Mouse (Mus musculus) right cerebral cortex, postnatal 14 days (tissue): ENCODE measurements around the gene Hectd1.

ENCODE experiments used
- DNase-seq: peaks from one replicate; pipeline ENCODE4 v3.0.0; 2022

Hectd1 gene

DNA sequence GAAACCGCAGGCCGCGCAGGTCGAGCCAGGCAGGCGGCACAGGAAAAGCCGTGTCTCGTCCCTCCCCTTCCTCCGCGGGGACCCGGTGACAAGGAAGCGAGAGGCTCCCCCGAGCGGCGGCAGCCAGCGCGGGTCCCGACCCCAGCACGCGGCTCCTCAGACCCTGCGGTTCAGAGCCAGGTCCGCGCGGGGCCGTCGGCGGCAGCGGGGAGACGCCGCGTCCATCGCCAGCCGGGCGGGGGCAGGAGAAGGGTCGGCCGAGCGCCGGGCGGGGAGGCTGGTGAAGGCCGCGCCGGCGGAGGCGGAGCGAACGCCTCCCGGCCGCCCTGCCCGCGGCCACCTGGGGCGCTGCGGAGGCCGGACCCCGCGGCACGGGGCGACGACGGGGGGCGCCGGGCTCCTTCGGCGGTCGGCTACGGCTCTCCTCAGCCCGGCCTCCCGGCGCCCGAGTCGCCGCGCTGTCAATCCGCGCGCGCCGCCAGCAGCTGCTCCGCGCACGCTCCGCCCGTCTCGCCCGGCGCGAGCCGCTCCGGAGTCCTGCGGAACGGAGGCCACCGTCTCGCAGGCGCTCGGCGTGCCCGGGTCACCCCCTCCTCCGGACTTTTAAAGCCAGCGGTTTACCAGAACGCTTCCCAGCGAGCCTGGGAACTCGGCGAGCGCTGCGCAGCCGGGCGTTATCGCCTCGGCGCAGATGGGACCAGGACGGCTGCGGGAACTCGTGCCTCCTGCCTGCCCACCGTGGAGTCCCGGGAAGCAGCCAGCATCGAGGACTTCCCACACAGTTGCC, at the start of gene Hectd1:
Gene Hectd1 (minus strand): TSS at position 247 of the 787 bp plus-strand sequence.
- peak; percentile 78 for DNase-seq

DNA sequence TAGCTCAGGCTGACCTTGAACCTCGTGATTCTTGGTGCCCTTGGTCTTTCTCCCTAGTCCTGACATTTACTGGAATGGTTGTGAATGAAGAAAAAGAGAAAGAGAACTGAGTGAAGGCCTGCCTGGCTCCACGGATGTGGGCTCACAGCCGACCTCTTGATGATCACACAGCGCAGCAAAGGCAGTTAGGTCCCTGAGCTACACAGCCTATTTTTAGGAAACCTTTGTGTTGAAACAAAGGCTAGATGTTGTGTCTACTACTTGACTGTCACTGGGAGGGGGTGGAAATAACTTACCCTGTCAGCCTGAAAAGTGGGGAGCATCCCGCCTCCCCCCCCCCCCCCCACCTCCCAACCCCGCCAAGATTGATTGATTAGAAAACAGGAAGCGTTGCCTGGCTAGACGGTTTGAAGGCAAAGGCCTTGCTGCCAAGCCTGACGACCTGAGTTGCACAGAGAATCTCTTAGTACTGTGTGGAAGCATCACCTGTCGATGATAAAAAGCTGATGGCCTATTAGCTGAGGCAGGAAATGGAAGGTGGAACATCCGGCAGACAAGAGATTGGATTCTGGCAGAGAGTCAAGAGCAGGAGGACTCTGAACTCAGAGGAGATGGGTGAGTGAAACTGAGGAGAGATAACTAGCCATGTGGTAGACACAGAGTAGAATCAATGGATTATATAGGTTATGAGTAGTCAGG, 42.3 kb upstream of the Hectd1 start:
- no peak for DNase-seq

DNA sequence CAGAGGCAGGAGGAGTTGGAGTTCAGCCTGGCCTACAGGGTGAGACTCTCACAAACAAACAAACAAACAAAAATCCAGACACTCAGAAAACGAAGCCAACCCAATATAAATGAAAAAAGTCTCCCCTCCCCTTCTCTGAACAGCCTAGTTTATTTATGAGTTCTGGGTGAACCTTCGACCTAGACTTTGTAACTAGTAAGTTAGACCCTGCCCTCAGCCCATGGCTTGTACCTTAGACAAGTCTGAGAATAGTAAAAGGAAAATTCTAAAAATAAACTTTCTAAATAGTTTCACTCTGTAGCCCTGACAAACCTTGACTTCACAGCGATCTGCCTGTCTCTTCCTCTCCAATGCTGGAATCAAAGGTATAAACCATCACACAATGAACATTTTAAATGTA, 40.2 kb upstream of the Hectd1 start:
- DNase-seq, result no peak

DNA sequence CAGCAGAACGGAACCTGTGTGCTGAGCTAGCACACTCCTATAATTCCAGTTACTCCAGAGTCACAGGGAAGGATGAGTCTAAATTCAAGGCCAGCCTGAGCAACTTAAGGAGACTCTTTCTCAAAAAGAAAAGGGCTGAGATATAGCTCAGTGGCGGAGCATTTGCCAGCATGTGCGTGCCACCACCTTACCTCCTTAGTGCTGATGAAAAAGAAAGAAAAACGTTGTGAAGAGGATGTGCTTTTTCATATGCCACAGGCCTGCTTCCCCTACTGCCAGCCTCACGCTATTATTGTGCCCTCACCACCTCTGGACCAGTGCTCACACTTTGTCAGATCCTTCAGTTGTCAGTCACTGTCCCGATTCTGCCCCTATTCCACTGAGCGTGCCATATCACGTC, 37.7 kb upstream of the Hectd1 start:
- no peak for DNase-seq

DNA sequence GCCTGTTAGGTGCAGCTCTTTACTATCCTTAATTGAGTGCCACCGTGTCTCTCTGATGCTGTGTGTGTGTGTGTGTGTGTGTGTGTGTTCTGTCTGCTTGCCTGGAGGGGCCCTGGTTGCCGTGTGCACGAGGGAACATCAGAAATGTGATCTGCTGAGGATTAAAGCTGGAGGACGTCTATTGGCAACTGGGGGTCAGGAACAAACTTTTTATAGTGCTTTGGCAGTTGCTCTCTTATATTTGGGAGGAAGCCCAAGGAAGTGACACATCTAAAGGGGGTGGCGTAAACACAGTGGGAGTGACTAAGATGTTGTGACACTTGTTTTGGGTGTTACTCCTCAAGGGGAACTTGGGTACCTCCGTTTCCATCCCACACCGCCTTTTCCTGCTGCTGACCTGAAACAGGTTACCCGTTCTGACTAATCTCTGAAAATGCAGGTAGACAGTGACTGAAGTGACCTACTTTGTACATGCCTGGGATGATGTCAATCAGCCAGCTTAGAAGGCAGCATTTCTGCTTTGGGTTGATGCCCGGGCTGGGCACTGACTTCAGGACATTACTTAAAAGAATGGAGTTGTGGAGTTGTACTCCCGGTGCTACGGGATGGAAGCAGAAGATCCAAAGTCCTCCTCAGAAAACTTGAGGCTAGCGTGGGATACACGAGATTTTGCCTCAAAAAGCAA, 37.0 kb upstream of the Hectd1 start:
- no peak for DNase-seq

DNA sequence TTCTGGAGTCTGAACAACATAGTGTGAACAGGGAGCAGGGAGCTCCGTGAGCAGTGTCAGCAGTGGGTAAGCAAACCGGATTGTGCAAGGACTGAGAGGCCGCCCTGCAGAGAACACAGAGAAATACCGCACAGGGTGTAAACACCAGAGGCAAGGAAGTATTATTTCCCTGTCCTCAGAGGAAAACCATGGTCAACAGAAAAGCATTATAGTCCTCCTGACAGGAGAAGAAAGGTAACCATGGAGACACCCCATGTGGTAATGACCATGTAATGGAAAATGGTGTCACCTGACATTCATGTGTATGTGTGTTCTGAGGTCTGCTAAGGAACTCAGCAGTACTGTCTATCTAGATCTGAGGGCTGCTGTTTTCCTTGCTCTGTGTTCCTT, 36.4 kb upstream of the Hectd1 start:
- no peak for DNase-seq

DNA sequence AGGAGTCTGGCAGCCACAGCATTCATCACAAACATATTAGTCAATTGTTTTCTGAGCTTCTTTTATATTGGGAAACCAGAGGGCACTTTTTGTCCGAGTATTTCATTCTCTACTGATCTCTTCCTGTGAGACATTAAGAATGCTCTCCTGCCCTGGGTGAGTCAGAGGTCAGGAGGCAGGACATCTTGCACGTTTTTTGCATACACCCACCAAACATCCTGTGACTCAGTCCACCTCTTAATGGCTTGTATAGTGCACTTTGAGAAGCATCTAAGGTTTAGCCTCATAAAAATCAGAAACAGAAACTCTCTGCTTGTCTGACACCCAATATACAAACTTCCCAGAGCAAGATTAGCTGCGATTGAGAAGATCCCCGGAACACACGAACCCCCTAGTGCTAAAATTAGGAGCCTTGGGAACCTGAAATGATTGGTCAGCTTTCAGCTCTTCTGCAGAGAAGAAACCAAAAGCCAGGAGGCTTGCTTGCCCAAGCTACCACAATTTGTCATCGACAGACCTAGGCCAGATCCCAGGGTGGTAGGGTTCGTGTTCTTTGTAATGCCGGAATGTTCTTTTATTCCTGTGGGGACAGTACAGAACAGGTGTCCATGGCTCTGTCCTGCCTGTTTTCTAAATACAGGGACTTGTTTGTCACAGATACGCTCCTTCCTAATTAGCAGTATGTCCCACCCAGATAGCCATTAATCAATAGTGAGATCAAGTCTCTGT, 35.9 kb upstream of the Hectd1 start:
- DNase-seq, result no peak

DNA sequence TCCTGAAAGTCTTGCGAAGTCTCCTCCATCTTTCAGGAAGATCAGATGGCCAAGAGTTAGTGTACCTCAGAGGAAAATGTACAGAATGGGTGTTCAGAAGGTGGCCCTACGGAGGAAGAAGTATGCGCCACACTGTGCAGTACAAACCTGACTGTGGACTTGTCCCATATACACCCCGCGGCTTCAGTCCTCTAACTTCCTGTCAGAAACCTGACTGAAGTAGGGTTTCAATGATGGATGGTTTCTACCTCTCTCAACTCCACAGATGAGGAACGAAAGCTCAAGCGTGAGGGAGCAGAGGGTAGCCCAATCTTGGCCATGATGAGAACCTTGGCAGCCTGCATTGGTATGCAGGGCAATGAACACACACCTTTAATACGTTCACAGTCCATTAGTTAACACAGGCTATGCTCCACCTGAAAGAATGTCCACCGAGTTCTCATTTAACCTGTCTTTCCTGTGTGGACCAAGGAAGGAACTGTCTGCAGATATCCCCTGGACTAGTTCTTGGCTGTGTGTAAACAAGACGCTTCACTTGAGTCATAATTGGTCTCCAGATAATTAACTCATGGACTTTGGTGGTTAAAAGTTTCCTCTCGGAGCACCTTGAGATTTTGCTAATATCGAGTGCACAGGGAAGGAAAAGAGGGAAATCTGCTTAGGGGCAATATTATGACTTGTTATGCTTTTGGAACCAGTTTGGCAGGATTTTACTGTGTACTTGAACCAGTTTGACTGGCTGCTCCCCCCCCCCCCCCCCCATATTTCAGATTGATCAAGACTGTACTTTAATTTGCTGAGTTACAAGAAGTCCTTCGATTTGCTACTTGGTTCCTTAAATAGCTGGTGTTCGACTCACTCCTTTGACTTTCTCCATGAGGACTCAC, 34.0 kb upstream of the Hectd1 start:
- DNase-seq, result no peak

DNA sequence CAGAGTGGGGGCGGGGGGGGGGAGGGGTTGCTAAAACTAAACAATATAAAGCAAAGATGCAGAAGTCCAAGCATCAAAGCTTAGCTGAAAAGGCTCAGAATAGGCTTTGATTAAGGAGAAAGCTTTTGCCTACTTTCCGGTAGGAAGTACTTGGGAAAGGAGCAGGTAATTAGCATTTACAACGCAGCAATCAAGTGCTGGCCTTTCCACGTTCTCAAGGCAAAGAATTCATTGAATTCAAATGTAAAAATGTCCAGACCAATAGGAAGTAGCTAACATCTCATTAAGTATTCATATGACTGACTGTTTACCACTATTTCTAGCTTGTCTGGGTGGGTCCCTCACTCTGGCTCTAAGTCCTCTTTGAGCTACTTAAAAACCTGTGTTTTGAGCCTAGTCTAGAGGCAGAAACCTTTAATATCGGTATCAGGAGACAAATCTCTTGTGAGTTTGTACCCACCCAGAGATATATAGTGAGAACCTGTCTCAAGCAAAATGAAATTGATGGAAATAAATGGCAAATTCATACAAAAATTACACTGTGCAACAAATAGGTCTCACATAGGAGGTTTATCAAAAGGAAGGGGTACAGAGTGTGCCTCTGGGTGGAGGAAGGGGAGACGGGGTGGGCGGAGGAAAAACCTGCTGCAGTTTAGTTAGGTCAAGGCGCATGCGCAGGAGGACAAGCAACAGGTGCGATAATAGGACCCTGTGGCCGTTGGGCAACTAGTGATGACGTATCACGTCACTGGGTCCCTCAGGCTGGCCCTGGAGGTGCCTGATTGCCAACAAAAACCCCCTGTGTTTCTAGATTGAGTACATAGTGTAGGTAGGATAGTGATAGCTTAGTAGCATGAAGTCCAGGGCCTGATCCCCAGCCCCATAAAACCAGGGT, 29.0 kb upstream of the Hectd1 start:
- DNase-seq, result no peak

DNA sequence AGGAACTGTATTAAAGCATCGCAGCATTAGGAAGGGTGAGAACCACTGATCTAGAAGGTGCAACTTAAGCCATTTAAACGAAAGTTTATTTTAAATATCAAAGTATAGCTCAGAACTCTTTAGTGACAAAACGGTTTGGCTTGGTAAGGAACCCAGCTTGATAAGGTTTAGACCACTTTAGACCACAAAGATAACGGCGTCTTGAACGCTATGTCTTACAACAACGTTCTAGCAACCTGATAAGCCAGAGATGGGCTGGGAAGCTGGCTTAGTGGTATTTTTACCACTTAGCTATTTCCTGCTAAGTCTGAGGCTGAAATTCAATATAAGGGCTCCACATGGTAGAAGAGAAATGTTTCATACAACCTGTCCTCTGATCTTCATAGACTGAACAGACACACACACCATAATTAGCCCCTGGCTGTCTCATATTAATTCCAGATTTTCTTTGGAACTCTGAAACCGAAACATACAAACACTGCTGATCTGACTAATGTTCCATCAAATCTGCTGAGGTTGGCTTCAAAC, 27.5 kb upstream of the Hectd1 start:
- DNase-seq, result no peak

DNA sequence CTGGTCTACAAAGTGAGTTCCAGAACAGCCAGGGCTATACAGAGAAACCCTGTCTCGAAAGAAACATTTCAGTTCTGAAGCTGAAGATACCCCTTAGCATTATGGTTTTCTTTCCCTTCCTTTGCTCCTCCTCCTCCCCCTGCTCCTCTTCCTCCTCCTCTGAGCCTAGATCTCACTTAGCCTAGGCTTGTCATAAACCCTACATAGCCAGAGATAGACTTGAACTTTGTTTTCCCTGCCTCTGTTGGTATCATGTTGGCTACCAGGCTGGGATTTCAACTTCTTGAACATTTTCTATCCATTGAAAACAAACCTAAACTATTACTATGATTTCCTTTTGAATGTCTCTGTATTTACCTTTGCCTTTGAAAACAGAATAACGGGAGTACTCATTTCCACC, 26.5 kb upstream of the Hectd1 start:
- DNase-seq, result no peak

DNA sequence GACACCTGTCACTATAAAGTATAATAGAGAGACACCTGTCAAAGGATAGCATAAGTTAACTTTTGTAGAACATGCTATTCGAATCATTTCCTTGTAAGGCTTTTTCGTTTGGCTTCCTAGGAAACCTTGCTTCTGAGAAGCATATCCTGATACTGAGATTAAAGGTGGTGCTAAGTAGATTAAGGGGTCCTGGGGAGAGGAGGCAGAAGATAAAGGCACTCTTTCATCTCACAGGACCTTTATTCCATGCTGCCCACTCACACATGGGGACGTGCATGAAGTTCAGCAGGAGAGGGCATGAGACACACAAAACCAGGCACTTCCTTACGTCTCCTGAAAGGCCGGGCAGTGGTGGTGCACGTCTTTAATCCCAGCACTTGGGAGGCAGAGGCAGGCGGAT, 26.1 kb upstream of the Hectd1 start:
- DNase-seq, result no peak

DNA sequence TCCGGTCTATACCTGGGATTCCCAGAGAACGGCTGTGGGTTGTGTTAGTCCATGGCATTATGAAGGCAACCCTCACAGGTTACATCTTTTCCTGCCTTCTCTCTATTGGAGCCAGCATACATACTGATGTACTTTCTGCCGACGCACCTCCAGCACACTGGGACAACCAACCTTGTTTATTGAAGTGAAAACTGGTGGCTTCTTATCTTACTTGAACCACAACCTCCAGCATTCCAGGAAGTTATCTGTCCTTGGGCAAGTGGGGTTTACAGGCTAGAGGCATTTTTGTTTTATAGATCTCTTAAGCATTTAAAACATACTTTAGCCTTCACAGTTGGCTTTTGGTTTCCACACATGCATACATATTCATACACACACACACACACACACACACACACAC, 22.3 kb upstream of the Hectd1 start:
- no peak for DNase-seq

DNA sequence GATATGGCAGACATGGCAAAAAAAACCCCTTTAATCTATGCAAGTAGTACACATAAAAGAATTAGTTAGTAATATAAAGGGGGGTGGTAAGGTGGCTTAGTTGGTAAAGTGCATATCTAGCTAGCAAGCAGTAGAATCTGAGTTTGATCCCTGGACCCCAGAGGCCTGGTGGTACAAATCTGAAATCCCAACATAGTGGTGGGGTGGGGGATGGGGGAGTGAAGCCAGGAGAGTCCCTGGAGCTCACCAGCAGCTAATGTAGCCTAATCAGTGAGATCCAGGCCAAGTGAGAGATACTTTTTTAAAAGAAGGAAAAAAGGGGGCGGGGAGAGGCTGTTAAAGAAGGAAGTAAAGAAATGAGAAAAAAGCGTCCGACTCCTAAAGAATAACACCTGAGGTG, 21.8 kb upstream of the Hectd1 start:
- DNase-seq, result no peak

DNA sequence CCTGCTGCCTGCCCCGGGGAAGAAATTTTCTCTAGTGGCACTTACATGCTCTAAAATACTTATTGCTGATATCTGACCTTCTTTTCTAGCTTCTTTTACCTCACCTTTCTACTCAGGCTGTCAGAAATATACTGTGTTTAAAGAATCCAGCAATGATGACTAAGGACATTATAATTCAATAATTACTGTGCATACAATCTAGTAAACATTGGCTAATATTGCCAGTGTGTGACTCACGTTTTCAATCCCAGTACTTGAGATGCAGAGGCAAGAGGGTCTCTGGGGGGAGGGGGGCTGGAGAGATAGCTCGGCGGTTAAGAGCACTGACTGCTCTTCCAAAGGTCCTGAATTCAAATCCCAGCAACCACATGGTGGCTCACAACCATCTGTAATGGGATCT, 21.0 kb upstream of the Hectd1 start:
- DNase-seq, result no peak

DNA sequence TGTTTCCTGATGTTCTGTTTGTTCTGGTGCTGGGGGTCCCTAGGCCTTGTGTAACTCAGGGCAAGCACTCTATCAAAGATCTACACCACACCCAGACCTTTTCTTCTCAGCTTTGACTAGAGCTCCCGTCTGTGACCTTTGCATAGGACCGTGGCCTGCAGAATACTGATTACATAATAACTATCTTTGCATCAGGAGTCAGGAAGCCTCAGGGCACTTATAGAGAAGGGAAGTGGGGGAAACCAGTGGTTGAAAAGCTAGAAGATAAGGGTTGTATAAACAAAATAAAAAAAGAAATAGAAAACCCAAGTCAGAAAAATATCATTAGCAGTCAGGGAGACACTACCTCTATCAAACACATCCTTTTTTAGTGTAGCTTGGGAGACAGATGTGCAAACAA, 20.6 kb upstream of the Hectd1 start:
- no peak for DNase-seq

DNA sequence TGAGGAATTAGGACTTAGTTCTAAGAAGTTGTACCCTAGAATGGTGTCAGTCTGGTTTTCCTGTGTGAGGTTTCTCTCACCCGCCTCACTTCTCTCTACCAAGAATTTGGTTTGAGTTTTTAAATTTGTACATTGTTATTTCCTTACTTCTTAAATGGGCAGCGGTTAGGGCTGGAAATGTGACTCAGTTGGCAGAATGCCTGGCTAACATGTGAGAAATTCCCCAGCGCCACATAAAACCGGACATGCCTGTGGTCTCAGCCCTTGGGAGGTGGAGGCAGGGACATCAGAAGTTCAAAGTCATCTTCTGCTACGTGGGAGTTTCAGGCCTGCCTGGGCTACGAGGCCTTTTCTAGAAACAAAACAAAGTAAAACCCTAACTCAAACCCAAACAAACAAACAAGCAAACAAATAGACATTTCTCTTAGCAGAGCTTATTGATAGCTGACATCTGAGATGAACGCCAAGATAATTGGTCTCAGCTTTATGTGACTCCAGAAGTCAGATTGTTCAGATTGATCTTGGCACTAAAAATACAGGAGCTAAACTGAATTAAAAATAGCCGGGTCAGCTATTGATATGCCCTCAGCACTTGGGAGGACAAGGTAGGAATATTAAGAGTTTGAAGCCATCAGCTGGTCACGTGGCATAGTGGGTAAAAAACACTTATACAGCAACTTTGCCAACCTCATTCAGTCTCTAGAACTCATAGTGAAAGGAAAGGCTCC, 18.8 kb upstream of the Hectd1 start:
- no peak for DNase-seq

DNA sequence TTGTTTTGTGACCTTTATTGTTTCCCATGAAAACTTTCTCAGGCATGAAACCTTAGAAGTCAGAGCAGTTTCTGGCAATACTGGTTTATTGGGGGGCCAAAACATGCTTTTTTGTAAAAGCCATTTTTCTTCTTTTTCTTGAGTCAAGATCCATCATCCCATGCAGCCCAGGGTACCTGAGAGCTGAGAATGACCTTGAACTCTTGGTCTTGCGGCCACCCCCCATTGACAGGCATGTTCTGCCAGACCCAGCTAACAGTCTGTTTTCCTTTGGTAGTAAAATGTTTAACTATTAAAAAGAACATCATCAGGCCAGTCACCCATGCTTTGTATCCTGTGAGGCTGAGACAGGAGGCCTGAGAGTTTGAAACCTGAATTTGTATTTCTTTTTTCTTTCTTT, 15.9 kb upstream of the Hectd1 start:
- no peak for DNase-seq

DNA sequence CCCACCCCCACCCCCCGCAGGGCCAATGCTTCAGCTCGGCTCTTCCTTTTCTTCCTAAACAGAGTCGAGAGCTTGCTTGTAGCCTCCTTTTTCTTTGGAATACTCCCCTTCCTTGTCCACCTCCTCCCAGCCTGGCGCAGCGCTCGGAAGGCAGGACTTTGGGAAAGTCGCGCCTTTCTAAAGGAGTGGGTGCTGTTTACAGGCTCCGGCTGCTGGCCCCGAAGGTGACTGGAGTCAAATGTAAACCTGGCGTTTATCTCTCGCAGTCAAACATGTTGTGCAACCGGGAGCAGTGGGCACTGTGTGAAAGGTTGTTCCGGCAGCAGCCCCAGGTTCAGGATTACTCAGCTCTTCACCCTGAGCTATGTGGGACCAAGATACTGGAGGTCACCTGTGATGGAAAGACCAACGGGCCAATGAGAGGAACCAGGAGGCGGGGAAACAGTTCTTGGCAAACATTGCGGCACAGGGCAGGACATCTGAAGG, 15.5 kb upstream of the Hectd1 start:
- peak; percentile 81 for DNase-seq
